26 mouse cellular contexts compared by ENCODE assay signal in the genomic region with DNA sequence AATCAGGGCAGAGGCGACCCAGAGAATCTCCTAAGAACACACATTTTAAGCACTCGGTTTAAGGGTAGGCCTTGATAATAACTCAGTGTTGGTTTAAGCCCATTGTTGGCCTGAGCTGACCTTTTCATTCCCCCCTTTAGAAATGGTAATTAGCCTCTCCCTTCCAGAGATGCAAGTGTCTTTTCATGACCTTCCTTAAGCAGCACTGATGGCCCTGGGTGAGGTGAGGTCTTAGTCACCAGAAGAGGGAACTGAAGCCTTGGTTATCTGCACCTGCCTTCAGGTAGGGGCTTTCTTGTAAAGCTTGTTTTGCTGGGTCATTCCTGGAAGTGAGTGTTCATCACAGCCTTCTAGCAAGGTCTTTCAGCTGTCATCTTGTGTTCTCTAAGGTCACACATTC.
"Had no signal": no experiment of that assay in that cellular context is flagged by ENCODE, and none has a peak within 500 bp of the region (broad histone marks: within the 10 kb centered on the region; RNA-seq: fewer than 3 reads in every experiment).

No protein-coding gene starts in this region.

- H3K9me3 ChIP-seq: heart, embryonic 10.5 days; hindbrain, embryonic 10.5 days; hindbrain, embryonic 12.5 days; intestine, embryonic 15.5 days; kidney, embryonic 15.5 days; limb, embryonic 13.5 days; limb, embryonic 15.5 days; liver, embryonic 12.5 days had no signal

- H3K27me3 ChIP-seq: heart, embryonic 12.5 days; hindbrain, embryonic 12.5 days; intestine, embryonic 15.5 days; kidney, embryonic 15.5 days; limb, embryonic 13.5 days; limb, embryonic 15.5 days; liver, embryonic 12.5 days had no signal

- H3K27ac ChIP-seq: heart, embryonic 10.5 days; hindbrain, embryonic 10.5 days; hindbrain, embryonic 12.5 days; hindbrain, embryonic 14.5 days; intestine, embryonic 15.5 days; kidney, embryonic 15.5 days; kidney, postnatal 0 days; limb, embryonic 13.5 days; limb, embryonic 15.5 days; liver, embryonic 12.5 days; liver, embryonic 14.5 days had no signal

- ATAC-seq: hindbrain, embryonic 16.5 days; inflammation-experienced regulatory T-cells, adult 6 months; intestine, embryonic 15.5 days; liver, embryonic 12.5 days had no signal

- H3K4me2 ChIP-seq: heart, embryonic 12.5 days; hindbrain, embryonic 12.5 days; hindbrain, embryonic 14.5 days; intestine, embryonic 15.5 days; kidney, embryonic 15.5 days; limb, embryonic 13.5 days; limb, embryonic 15.5 days; liver, embryonic 12.5 days had no signal

- H3K36me3 ChIP-seq: heart, embryonic 10.5 days; heart, embryonic 12.5 days; hindbrain, embryonic 10.5 days; hindbrain, embryonic 12.5 days; intestine, embryonic 15.5 days; kidney, embryonic 15.5 days; limb, embryonic 13.5 days; limb, embryonic 15.5 days; liver, embryonic 12.5 days had no signal

- H3K9ac ChIP-seq: heart, embryonic 12.5 days; hindbrain, embryonic 12.5 days; hindbrain, embryonic 14.5 days; intestine, embryonic 15.5 days; kidney, embryonic 15.5 days; limb, embryonic 13.5 days; limb, embryonic 15.5 days; liver, embryonic 12.5 days; liver, embryonic 14.5 days had no signal

- H3K4me1 ChIP-seq: heart, embryonic 10.5 days; heart, embryonic 12.5 days; hindbrain, embryonic 10.5 days; hindbrain, embryonic 12.5 days; intestine, embryonic 15.5 days; kidney, embryonic 15.5 days; limb, embryonic 13.5 days; limb, embryonic 15.5 days; liver, embryonic 12.5 days had no signal

- DNase-seq: gastrocnemius, postnatal 25 days; heart, adult 18-20 months; heart, postnatal 10 days; heart, postnatal 4 days; kidney, adult 11 months; kidney, adult 2 months; kidney, adult 9 months; kidney, postnatal 14 days; kidney, postnatal 36 days; layer of hippocampus, adult 9-11 months; layer of hippocampus, postnatal 36 days; left cerebral cortex, postnatal 4 days had no signal

- H3K4me3 ChIP-seq: heart, embryonic 10.5 days; heart, embryonic 12.5 days; hindbrain, embryonic 10.5 days; hindbrain, embryonic 12.5 days; intestine, embryonic 15.5 days; kidney, embryonic 15.5 days; limb, embryonic 13.5 days; limb, embryonic 15.5 days; liver, embryonic 12.5 days had no signal
